Mouse (Mus musculus) erythroid progenitor cell, adult 5-6 weeks (primary cell): ENCODE results near the gene B3galt1. TPM values are rescaled to one million over a fixed set of nuclear protein-coding genes. Genes with fewer than 3 reads are reported as not detected.

Experiments used
- ATAC-seq: replicated peaks from 2 replicates; pipeline ENCODE4 v1.8.0; 2016; ENCODE audit warnings: moderate number of reproducible peaks, mild to moderate bottlenecking, moderate TSS enrichment, inconsistent platforms; ENCODE audit not compliant: poor library complexity, low FRiP score, severe bottlenecking
- total RNA-seq, 2 experiments: library from RNA; stranded (forward) in 1 of 2; stranded (reverse) in 1 of 2; fragments of 150-400 nt in 1 of 2; fragments of 186-747, 209-891 nt in 1 of 2; gene quantifications; 2 replicates each; pipeline versions ENCODE4 v1.2.3 to v1.2.4; 2015 to 2017; ENCODE audit warnings: low replicate concordance in 2 of 2

B3galt1 gene
- total RNA-seq, 2 experiments from 2014 or later, result not detected

DNA sequence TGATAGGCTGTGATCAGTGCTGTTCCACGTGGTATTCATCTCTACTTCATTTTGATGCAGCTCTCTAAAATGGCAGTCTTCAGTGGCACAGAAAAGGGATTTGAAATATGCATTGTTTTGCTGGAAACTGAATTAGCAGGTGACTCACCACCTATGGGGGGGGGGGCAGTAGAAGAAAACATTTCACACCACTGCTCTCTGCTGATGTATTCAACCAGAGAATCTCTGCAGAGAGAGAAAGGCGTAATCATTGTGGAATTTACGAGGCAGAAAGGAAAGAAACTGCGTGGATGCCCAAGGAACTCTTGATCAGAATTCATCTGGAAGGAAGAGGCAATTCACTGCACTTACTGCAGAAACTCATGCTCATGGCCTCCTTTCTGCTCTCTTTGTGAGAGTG lies 445.7 kb downstream of the B3galt1 start:
- no peak for ATAC-seq

DNA sequence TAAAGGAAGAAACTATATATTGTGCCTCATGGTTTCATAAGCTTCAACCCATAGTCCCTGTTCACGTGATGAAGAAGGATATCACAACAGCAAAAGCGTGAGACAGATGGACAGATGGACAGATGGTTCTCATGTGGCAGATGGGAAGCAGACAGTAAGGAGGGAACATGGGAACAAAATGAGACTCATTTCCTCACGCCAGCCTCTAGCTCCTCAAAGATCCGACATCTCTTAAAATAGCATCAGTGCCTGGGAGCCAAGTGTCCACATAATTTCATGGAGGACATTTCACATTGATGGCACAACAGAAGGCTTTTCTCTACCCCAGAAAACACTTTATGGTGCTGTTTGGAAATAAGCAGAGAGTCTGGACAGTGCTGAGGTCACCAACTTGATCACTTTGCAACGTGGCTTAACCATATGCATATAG lies 454.6 kb downstream of the B3galt1 start:
- ATAC-seq, result no peak

DNA sequence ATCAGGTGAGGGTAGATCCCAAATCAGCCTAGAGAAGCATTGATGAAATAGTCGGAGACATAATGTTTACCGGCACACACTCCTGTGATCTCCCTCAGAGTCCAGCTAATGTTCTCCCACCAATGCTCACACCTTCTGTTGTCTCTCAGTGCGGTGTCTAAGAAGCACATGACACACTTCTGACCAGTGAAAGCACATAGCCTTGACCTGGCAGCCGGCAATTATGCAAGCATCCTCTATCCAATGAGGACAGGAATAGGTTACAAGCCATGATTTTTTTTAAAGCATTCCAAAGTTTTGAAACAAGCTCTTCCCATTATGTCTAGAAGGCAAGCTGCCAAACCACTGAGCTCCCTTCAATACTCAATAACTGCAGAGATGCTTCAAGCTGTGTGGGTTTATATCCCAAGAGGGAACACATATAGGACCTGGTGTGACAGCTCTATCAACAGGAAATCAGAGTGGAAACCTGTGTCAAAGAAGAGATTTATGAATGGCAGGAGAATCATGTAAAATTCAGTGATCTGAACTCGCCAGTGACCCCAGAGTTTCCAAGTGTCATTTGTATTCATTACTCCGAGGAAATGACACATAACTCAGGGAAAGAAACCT lies 456.0 kb downstream of the B3galt1 start:
- no peak for ATAC-seq

DNA sequence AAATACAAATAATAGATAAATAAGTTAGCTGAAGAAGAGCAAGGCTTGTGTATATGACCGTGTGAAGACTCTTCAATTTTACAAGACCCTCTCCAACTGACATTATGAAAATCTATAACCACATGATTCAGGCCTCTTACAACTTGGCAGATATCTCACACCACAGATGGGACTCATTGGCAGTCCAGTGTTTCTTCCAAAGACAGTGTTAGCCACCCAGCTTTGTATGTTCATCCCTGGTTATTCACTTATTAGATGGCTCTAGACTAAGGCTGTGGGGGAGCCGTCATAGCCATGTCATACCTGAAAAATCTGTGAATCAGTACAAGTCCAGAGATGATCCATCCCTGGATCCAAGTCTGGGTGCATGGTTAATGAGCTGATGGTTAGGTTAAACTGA lies 463.1 kb downstream of the B3galt1 start:
- no peak for ATAC-seq

DNA sequence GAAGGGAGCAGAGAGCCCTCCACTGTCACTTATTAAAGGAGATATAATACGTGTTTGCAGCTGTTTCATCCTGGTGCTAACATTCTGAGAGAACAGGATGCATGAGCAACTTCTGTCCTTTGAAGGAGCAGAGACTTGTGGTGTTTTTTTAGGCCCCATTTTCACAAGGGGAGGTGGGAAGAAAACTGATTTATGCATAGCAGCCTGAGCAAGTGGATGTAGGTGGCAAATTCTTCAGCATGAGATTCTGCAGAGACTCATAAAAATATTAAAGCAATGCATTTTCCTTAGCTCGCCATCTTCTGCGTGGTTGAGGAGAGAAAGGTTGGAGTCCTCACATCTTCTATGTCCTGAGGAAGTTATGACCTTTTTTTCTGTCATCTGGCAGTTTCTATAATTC lies 469.0 kb downstream of the B3galt1 start:
- ATAC-seq, result no peak

DNA sequence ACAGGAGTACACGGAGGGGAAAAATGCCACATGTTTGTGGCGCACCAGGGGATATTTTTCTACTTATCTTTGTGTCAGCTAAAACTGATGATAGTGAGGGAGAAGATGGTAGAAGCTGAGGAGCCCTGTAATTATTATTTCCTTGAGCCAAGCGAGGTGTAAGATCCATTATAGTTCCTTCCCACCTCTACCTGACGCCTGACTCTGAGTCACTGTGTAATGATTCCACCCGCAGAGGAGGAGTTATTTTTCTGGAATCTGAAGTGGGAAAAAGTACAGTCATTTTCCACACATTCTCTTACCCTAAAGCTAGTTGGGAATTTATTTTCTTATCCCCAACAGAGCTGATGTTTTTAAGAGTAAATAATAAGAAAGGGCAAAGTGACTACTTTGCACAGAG lies 475.1 kb downstream of the B3galt1 start:
- ATAC-seq, result no peak

DNA sequence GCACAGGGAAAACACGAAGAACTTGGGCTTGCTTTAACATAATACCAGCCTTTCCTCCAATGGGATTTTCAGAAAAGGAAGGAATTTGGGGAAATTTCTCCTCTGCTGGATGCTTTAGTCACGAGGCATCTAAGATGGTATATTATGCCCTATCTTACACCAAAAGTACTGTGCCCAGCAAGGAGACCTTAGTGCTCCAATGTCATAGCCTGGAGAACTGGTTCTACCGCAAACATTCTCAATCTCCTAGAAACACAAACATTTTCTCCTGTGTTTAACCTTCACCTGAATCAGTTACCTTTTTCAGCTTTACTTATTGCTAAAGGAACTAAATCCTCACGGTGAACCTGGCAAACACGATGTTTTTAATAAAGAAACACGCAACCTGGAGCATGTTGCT lies 486.8 kb downstream of the B3galt1 start:
- no peak for ATAC-seq

DNA sequence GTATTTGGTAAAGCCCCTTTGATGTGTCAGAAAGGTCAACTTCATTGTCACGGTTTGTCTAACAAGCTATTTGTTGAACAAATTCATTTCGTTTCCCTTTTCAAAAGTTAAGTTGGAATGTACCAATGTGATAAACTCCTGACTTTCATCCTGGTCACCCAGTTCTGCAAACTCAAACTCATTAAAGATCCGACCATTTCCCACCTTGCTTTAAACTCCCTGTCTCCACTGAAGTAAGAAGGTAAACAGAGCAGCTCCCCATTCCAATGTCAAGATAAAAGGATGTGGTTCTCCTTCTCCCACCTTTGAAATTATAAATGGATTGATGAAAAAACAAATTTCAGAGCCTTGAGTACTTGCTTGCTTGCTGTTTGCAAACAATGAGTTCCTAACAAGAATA lies 487.6 kb downstream of the B3galt1 start:
- no peak for ATAC-seq

DNA sequence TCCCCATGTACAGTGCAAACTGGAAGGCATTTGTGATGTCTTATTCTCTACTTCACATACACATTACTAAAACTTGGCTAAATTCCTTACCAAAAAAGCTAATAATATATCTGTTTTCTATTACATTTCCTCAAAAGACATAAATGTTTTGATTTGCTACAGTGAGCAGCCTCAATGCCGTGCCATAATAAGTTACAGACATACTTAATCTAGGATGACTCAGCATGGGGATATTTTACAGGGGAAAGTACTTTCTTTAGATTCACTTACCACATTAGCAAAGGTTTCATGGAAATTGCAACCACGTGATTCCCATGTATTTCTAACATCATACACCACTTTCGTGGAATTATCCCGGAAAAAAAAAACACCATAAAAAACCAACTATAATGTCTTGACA lies 495.7 kb downstream of the B3galt1 start:
- no peak for ATAC-seq

DNA sequence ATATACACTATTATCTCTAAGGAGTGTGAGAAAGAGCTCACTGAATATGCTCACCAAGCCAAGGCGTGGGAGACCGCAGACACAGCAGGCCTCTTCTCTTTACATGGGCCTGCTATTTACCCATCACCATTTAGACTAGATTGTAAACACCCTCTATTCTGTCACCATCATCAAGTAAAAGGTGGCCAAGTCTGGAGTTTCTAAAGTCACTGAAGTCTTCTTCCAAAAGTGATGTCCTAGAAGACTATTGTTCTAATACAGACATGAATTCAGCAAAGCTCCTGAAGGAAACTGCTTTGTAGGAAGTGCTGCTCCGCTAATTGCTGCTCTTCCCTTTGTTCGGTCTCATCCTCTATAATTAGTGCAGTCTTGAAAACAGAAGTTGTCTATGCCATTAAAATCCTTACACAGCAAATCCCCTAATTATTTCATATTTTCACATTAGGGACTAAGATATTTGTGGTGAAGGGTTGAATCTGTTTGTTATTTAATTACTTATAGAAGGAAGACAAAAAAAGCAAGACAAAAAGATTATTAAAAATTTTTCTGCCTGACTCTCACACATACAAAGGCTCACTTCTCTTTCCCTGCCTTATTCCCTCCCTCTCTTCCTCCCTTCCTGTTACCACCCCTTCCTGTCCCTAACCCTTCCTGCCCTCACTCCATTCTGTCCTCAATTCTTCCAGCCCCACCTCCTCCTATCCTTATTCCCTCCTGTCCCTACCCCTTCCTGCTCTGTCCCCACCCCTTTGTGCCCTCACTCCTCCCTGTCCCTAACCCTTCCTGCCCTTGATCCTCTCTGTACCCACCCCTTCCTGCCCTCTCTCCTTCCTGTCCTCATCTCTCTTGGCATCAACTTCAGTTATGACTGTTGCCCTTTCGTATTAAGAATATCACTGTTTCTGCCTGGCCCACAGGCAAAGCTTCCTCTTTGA lies 514.0 kb downstream of the B3galt1 start:
- no peak for ATAC-seq

DNA sequence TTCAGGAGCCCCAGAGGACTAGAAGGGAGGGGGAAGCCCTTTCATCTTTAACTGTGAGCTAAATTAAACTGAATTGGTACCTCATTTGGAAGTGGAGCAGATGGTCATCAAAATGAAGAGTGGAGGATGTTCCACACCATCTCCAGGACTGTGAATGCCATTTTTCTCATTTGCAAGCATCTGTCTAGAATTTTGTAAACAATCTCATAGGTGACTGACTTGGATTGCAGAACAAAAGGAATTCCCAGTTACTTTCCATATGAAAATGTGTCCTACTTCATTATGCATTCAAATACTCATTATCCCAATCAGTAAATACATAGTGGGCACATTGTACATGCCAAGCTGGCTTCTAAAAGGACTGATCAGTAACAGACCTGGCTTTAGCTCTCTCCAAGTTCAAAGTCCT lies 515.2 kb downstream of the B3galt1 start:
- no peak for ATAC-seq

DNA sequence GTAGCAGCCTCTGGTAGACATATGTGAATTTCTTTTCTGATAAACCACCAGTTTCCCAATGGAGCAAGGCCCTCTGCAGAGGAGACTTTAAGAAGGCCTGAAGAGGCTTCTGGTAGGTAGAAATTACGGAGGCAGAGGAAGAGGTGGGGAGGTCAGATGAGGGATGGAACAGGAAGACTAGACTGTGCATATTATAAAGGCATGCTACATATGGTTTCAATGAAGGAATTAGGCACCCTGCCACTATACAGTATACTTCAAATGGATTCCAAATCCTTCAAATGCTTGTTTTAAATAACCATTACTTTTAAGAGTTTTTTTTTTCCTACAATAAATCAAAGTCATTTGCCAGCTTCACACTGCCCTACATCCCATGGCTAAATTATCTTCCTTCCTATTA lies 518.8 kb downstream of the B3galt1 start:
- no peak for ATAC-seq

DNA sequence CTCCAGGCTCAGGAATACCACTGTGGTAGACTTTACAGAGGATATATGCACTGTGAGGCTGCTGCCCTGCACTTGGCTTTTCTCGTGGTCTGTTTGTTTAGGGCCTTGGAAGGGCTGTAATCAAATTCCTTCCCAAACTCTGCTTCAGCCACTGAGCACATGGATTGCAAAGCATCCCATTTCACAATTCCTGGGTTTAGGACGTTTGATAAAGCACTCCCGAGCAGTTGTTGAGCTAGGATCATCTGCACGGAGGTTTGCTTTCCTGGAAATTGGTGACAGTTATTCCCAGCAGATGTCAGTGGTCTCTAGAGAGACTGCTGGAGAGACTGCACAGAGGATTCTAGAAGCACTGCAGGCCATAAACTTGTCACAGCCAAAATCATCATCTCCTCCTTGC lies 520.4 kb downstream of the B3galt1 start:
- no peak for ATAC-seq

DNA sequence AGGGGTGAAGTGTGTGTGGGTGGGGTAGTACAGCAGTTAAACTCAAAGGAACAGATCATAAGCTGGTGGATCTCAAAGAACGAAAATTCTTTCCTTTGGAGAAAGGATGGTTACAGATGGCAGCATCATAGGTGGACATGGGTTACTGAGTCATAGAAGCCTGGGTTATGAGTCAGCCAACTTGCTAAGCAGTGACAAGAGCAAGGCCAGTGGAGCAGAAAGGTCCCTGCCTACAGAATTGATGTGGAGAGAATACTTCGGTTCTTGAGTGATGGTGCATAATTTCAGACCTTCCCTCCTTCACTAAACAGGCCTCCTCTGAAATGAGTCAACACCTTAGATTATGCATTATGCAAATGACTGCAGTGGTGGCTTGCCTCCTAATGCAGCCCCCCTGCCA lies 525.9 kb downstream of the B3galt1 start:
- ATAC-seq, result no peak

DNA sequence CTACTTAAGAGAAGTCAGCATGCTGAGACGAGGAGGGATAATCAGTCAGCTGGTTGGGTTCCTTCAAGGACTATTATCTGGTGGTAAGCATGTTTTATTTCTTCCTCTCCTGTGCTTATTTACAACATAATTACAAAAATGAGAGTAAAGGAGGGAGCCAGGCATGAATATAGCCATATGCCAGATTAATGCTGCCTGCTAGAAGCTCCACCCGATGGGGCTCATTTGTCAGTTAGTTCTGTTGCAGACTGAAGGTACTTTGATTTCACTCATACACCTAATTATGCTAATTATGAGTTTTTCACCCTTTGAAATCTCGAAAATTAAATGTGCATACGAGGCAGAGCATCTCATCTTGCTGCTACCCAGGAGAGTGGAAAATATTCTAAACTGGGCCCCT lies 539.0 kb downstream of the B3galt1 start:
- no peak for ATAC-seq

DNA sequence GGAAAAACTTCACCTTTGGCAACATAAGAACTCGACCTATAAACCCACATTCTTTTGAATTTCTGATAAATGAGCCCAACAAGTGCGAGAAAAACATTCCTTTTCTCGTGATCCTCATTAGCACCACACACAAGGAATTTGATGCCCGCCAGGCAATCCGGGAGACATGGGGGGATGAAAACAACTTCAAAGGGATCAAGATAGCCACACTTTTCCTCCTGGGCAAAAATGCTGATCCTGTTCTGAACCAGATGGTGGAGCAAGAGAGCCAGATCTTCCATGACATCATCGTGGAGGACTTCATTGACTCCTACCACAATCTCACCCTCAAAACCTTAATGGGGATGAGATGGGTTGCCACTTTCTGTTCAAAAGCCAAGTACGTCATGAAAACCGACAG lies 552.4 kb downstream of the B3galt1 start:
- ATAC-seq, result no peak

DNA sequence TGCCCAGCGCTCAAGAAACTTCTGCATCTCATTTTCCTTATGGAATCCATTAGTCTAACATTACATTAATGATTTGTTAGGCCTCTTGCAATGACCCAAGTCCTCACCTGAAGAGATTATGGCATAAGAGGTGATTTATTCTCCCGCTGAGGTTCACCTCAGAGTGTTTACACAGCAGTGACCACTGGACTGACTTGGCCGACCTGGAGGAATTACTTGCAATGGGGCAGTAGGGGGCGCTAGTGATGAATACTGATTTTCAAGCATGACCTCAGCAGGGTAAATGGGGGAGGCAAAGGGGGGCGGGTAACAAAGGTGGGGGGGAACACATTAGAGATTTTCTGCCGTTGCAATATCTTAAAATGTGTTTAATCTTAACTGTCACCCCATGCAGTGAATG lies 559.1 kb downstream of the B3galt1 start:
- no peak for ATAC-seq

DNA sequence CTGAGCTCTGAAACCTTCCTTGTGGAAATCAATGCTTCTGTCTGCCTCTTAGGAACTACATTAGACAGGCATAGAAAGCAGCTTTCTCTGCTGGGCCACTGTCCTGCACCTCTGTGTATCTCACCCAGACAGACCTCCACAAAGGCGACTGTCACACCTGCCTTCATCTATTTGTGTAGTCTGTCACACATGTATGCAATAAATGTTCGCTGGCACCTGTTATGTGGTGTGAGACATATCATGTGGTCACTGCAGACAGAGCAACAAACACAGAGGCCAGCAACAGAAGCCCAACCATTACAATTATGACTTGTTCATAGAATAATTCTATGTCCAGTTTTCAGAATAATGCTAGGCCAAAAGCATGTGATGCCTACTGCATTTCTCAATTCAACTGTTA lies 575.4 kb downstream of the B3galt1 start:
- ATAC-seq, result no peak

DNA sequence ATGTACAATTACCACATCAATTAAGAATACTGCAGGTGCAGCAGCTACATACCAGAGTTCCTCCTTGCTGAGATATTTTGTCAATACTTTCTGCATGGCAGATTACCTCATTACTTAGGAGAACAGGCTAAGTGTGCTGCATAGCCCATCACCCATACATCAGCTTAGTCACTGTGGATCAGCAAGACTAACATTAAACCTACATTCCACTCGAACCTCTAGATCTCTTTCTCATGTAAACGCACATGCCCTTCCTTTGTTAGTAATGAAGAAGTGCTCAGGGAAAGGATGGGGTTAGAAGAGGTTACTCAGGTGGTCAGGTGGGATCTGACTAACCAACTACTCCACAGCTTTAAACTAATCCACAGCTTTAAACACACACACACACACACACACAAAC lies 577.6 kb downstream of the B3galt1 start:
- ATAC-seq, result no peak

DNA sequence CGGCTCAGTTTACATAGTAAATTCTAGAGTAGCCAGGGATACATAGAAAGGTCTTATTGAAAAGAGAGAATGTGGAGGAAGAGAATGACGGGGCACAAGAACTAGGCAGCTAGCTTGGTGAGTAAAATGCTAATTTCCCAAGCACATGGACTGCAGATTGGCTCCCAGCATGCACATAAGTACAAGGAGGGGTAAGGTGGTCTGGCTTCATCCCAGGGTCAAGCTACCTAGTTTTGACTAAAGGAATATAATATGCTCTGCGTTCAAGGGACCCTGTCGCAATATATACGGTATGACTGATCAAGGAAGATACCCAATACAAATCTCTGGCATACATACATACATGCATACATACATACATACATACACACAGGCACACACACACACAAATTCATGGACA lies 594.1 kb downstream of the B3galt1 start:
- no peak for ATAC-seq

DNA sequence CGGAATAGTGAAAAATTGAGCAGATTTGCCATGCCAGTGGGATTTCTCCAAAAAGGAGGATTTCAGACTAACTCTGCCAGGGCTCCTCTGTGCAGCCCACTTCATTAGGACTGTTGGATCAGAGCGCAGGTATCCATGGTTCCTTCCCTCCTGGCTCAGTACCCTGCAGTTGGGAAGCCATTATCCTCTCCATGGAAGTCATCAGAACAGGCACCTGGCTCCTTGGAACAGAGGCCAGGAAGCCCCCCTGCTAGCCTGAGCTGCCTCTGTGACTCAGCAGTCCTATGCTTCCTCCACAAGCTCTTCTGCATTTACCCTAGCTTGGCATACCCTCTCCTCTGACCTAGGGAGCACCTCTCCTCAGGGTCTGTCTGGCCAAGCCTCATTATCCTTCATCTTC lies 594.9 kb downstream of the B3galt1 start:
- no peak for ATAC-seq
